Mouse (Mus musculus) small intestine, adult 2 months (tissue): ENCODE data around the gene Gsto1. TPM values are rescaled to one million over a fixed set of nuclear protein-coding genes. Genes with fewer than 3 reads are reported as not detected.

ENCODE experiments used
- H3K27ac ChIP-seq: fragments of 200-500 bp; 2 replicates; pipeline ENCODE4 v1.5.1; 2012; ENCODE audit warnings: low read depth, low read length, control low read depth, inconsistent platforms; ENCODE audit not compliant: insufficient read depth
- H3K27me3 ChIP-seq: fragments of 200-500 bp; 2 replicates; pipeline ENCODE4 v1.6.1; 2012; ENCODE audit warnings: mild to moderate bottlenecking, moderate library complexity, low read length, inconsistent platforms; ENCODE audit not compliant: control insufficient read depth, insufficient read depth
- H3K36me3 ChIP-seq: fragments of 200-500 bp; 2 replicates; pipeline ENCODE4 v1.6.1; 2012; ENCODE audit warnings: mild to moderate bottlenecking, low read length, control low read depth, inconsistent platforms; ENCODE audit not compliant: control insufficient read depth, insufficient read depth
- H3K4me1 ChIP-seq: fragments of 200-500 bp; 2 replicates; pipeline ENCODE4 v1.6.1; 2012; ENCODE audit warnings: low read length, inconsistent platforms, mixed read lengths; ENCODE audit not compliant: control insufficient read depth, insufficient read depth, insufficient read length
- H3K4me3 ChIP-seq: fragments of 200-500 bp; 2 replicates; pipeline ENCODE4 v1.5.1; 2012; ENCODE audit warnings: low read depth, mild to moderate bottlenecking, control low read depth, inconsistent platforms, low read length, moderate library complexity
- CTCF ChIP-seq: fragments of 200-500 bp; IDR thresholded peaks from 2 replicates; pipeline ENCODE4 v1.5.1; 2012; ENCODE audit warnings: low read depth, mild to moderate bottlenecking, control low read depth, inconsistent platforms, low read length, moderate library complexity, mixed read lengths; ENCODE audit not compliant: insufficient replicate concordance, insufficient read length; ENCODE audit errors: extremely low read depth
- POLR2A ChIP-seq: fragments of 200-500 bp; IDR thresholded peaks from 2 replicates; pipeline ENCODE4 v1.6.1; 2012; ENCODE audit warnings: low read depth, mild to moderate bottlenecking, control low read depth, inconsistent platforms, low read length, moderate library complexity
- WGBS: fragments of 180-500 bp; shearing (Covaris S2); methylation state at CpG from one replicate; pipeline ENCODE4 v1.1.7; 2018; 5-methylcytosine and 5-hydroxymethylcytosine counted together
- polyA plus RNA-seq: library from polyadenylated mRNA; depleted of rRNA; stranded (reverse); fragments of >200 nt; gene quantifications from 2 replicates; pipeline ENCODE4 v1.2.3, GENCODE M21; 2012

Gene Gsto1
- polyA plus RNA-seq, 1 experiment = 242 TPM

DNA sequence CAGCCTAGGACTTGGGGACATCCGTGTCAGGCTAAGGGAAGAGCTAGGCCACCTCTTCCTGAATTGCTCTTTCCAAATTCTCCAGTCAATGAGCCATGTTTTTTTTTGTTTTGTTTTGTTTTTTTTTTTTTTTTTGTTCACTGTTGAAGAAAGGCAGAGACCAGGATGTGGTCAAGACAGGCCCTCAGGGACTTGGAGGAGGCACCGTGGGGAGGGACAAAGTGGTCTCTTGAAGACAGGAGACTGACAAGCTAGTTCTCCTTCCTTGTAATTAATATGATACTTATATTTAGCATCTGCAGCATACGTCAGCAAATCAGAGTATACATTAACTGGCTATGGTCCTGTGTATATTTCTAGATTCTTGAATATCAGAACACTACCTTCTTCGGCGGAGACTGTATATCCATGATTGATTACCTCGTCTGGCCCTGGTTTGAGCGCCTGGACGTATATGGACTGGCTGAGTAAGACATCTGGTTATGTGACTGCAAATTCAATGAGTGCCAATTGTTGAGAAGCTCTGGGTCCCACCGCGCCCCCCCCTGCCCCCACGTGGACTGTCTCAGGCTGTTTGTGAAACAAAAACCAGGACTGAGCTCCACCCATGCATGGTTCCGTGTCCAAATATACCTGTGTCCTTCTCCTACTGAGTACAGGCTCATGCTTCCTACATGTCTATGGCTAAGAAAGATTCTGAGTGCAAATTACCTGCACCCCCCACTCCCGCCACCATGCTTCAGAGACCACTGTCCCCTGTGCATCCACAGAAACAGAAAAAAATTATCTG lies 29.7 kb downstream of the Gsto1 start:
- H3K4me1 ChIP-seq = no peaks in the 10 kb centered on the region
- 65% methylated on average over 13 of the region's 13 CpGs for WGBS

DNA sequence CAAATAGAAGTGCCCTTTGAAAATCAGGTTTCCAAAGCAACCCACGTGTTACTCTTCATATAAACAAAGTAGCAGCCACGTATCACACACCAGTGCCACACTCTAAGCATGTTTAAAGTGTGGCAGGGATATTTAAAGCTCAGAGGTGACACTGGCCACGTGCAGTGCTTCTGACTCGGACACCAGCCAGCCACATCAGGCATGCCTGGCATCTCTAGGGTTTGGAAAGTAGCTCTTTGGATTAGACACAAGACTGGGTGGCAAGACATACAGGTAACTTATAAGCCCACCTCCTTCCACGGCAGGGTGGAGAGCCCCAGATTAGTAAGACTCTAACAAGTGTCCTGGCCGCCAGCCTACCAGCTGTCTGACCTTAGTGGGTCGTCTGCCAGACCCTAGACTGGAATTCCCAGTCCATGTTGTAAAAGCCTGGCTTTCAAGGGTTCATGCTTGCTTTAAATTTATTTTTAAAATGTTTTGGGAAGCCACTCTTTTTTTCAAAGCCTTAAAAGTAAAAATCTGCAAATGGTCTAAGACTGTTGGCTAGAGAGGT lies 30.5 kb downstream of the Gsto1 start:
- WGBS = 59% methylated on average over 7 of the region's 7 CpGs
- no peaks in the 10 kb centered on the region for H3K27me3 ChIP-seq
- H3K4me1 ChIP-seq = peaks cover 3% of the 10 kb centered on the region; the same call in 1 of the 2 replicates
- H3K36me3 ChIP-seq = no peaks in the 10 kb centered on the region
- H3K4me3 ChIP-seq = no peak overlapping the region
- no peak for TF ChIP-seq CTCF
- no peak for TF ChIP-seq POLR2A
- no peak overlapping the region for H3K27ac ChIP-seq

More for the DNA sequence above, 29.7 kb downstream of the Gsto1 start:
- H3K4me3 ChIP-seq = no peak overlapping the region
- no peak for TF ChIP-seq CTCF
- no peak for TF ChIP-seq POLR2A
- H3K36me3 ChIP-seq = no peaks in the 10 kb centered on the region
- H3K27ac ChIP-seq = no peak overlapping the region
- no peaks in the 10 kb centered on the region for H3K27me3 ChIP-seq

DNA sequence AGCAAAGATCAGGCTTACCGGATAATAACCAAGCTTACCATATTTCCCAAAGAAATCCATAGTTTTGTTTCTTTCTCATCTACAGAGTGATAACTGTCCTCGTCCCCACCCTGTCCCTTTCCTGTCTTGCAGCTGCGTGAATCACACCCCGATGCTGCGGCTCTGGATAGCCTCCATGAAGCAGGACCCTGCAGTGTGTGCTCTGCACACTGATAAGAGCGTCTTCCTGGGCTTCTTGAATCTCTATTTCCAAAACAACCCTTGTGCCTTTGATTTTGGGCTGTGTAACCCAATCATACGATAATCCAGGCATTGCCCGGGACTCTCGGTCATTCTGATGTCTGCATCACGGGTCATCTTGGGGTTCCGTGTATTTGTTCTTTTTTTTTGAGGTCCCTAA lies 31.1 kb downstream of the Gsto1 start:
- TF ChIP-seq CTCF = no peak
- no peak for TF ChIP-seq POLR2A
- Histone ChIP-seq H3K4me3 (no peak overlapping the region), H3K27ac (no peak overlapping the region), H3K4me1 (peaks cover 6% of the 10 kb centered on the region; the same call in 1 of the 2 replicates), H3K27me3 (no peaks in the 10 kb centered on the region), H3K36me3 (no peaks in the 10 kb centered on the region)
- WGBS = 69% methylated on average over 11 of the region's 11 CpGs

DNA sequence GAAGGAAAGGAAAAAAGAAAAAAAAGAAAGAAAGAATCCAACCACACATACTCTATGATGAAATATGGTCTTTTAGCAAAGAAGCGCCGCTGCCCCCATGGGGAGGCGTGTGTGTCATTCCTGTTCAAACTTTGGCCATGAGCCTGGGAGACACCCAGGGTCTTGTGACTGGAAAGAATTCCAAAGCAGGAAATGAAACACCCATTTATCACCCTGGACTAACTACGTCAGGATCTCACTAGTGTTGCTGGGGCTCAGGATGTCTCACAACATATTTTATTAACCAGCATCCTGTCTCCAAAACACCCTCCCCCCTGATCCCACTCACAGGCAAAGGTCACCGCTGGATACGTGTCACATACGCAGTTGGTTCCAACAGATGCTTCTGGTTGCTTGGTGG lies 31.8 kb downstream of the Gsto1 start:
- peaks cover 13% of the 10 kb centered on the region; the same call in 1 of the 2 replicates for H3K4me1 ChIP-seq
- TF ChIP-seq CTCF = no peak
- no peak for TF ChIP-seq POLR2A
- no peak overlapping the region for H3K4me3 ChIP-seq
- no peaks in the 10 kb centered on the region for H3K36me3 ChIP-seq
- no peaks in the 10 kb centered on the region for H3K27me3 ChIP-seq
- H3K27ac ChIP-seq = 0 out of 2 replicates have a peak overlapping the region, but pooled peaks have one; percentile 22
- 45% methylated on average over 7 of the region's 7 CpGs for WGBS

DNA sequence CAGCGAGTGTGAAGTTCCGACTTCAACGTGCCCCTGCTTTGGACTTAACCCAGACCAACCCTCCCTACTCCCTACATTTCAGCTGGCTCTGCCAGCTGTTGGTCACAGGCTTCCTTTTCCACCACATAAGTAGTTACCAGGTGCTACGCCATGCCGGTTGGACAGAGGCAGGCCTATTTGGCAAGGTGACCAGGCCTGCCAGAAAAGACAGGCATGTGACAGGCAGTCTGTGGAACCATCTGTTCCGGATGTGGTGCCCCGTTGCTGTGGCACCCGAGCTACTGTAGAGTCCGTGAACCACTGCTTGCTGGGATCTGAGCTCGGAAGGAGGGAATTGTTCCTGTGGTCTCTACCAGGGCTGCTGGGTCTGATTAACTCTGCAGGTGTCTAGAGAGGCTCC lies 32.6 kb downstream of the Gsto1 start:
- Histone ChIP-seq H3K27me3 (no peaks in the 10 kb centered on the region), H3K4me3 (no peak overlapping the region), H3K4me1 (peaks cover 16% of the 10 kb centered on the region; the same call in 1 of the 2 replicates), H3K36me3 (no peaks in the 10 kb centered on the region), H3K27ac (peak overlapping the region; percentile 22; the same call in 1 of the 2 replicates)
- TF ChIP-seq CTCF (no peak), POLR2A (no peak)
- 80% methylated on average over 10 of the region's 10 CpGs for WGBS

DNA sequence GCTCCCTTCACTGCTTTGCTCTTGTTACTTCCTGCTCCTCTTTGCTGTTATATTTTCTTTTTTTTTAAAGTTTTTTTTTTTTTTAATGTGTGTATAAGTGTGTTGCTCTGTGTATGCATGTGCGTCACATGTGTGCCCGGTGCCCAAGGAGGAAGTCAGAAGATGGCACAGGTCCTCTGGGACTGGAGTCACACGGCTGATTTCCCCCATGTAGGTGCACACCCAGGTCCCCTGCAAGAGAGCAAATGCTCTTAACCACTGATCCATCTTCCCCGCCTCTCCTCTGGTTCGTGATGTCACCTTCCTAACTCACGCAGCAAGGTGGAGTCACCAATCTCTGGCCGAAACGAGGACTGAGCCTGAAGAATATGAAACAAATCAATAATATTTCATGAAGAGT lies 33.3 kb downstream of the Gsto1 start:
- peaks cover 16% of the 10 kb centered on the region; the same call in 1 of the 2 replicates for H3K4me1 ChIP-seq
- no peak for TF ChIP-seq CTCF
- no peak for TF ChIP-seq POLR2A
- H3K27me3 ChIP-seq = no peaks in the 10 kb centered on the region
- 81% methylated on average over 8 of the region's 8 CpGs for WGBS
- H3K36me3 ChIP-seq = no peaks in the 10 kb centered on the region
- no peak overlapping the region for H3K27ac ChIP-seq
- H3K4me3 ChIP-seq = no peak overlapping the region

DNA sequence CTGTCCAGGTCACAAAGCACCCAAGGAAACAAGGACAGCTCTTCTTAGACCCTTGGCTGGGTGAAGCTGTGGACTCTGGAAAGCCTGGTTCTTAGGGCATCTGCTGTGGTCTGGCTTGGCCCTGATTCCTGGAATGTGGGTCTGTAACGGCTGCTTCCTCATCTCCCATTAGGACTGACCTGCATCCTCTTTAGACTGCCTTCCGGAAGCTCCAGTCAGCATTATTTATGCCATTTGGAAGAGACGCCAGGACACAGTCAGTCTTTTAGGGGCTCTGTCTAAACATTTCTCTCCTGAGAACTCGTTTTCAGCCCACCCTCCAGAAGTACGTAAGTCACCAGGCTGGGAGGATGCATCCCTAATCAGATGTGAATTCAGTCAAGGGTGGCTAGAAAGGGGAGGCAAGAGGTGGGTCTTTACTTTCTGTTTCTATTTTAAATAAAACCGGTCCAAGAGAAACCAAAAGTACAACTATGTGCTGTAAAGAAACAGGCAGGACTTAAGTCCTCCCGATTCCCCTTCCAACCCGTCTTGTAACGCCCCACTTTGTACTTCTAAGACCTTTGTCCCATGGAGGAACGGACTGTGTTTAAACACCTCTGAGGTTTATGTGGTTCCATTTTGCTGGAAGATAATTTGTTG lies 35.8 kb downstream of the Gsto1 start:
- 19% methylated on average over 10 of the region's 10 CpGs for WGBS
- TF ChIP-seq POLR2A (no peak), CTCF (no peak)
- no peaks in the 10 kb centered on the region for H3K36me3 ChIP-seq
- no peaks in the 10 kb centered on the region for H3K27me3 ChIP-seq
- H3K4me3 ChIP-seq = peak overlapping the region; percentile 3; the same call in 1 of the 2 replicates
- H3K27ac ChIP-seq = peak overlapping the region; percentile 52
- peaks cover 16% of the 10 kb centered on the region; the same call in 1 of the 2 replicates for H3K4me1 ChIP-seq
